Mouse (Mus musculus) limb, embryonic 11.5 days (tissue): ENCODE measurements around the gene Spta1. TPM values are rescaled to one million over a fixed set of nuclear protein-coding genes. Genes with fewer than 3 reads are reported as not detected.

Source experiments
- ATAC-seq: fragments of 200-750 bp; cut with Nextera tagmentation; 2 replicates; pipeline ENCODE4 v1.8.0; 2017; ENCODE audit warnings: low read depth; ENCODE audit not compliant: insufficient number of reproducible peaks, low FRiP score, low TSS enrichment
- DNase-seq: peaks from one replicate; pipeline ENCODE4 v3.0.0-alpha.2; 2015; ENCODE audit warnings: low spot score
- H3K27ac ChIP-seq: fragments of 300-500 bp; sonication (generic); replicated peaks from 2 replicates; pipeline ENCODE4 v1.5.1; 2014; ENCODE audit warnings: low read depth, mild to moderate bottlenecking, low read length
- H3K27me3 ChIP-seq: fragments of 300-500 bp; sonication (generic); 2 replicates; pipeline ENCODE4 v1.6.1; 2014; ENCODE audit warnings: mild to moderate bottlenecking, low read length, mixed read lengths; ENCODE audit not compliant: control insufficient read depth, insufficient read depth
- H3K36me3 ChIP-seq: fragments of 300-500 bp; sonication (generic); 2 replicates; pipeline ENCODE4 v1.6.1; 2014; ENCODE audit warnings: mild to moderate bottlenecking, low read length, moderate library complexity, mixed read lengths; ENCODE audit not compliant: control insufficient read depth, insufficient read depth
- H3K4me1 ChIP-seq: fragments of 300-500 bp; sonication (generic); 2 replicates; pipeline ENCODE4 v1.6.1; 2014; ENCODE audit warnings: low read length, mixed read lengths; ENCODE audit not compliant: control insufficient read depth, insufficient read depth
- H3K4me2 ChIP-seq: fragments of 300-500 bp; sonication (generic); 2 replicates; pipeline ENCODE4 v1.6.1; 2014; ENCODE audit warnings: low read depth, mild to moderate bottlenecking, moderate library complexity; ENCODE audit not compliant: severe bottlenecking
- H3K4me3 ChIP-seq: fragments of 300-500 bp; sonication (generic); 2 replicates; pipeline ENCODE4 v1.5.1; 2014; ENCODE audit warnings: low read depth, low read length
- H3K9ac ChIP-seq: fragments of 300-500 bp; sonication (generic); 2 replicates; pipeline ENCODE4 v1.6.1; 2014; ENCODE audit warnings: mild to moderate bottlenecking, low read length
- H3K9me3 ChIP-seq: fragments of 300-500 bp; sonication (generic); 2 replicates; pipeline ENCODE4 v1.6.1; 2016; ENCODE audit warnings: low read length; ENCODE audit not compliant: control insufficient read depth
- WGBS: fragments of 180-500 bp; shearing (Covaris S2); extraction: QIAGEN DNeasy Blood & Tissue Kit; methylation state at CpG from one replicate; pipeline ENCODE4 v1.1.7; 2014; 5-methylcytosine and 5-hydroxymethylcytosine counted together
- polyA plus RNA-seq: library from polyadenylated mRNA; unstranded; fragments of >200 nt; fragmentation: Nextera tagmentation; extraction: Ambion mirVana; gene quantifications from 2 replicates; pipeline ENCODE4 v1.2.1, GENCODE M21; 2014

Gene Spta1
- polyA plus RNA-seq, 1 experiment from 2014 or later, result 1.9 TPM

- no peak overlapping the region for H3K4me3 ChIP-seq
- H3K27ac ChIP-seq, result no peak overlapping the region
- WGBS, result 91% methylated on average over 10 of the region's 10 CpGs
- H3K36me3 ChIP-seq, result no peaks in the 10 kb centered on the region
- H3K4me1 ChIP-seq, result no peaks in the 10 kb centered on the region
- no peaks in the 10 kb centered on the region for H3K27me3 ChIP-seq
- no peak overlapping the region for H3K4me2 ChIP-seq
- ATAC-seq (no peak), DNase-seq (no peak)
- no peak overlapping the region for H3K9ac ChIP-seq
- H3K9me3 ChIP-seq, result no peaks in the 10 kb centered on the region
Measured at GRCm38 (mm10) chr1:174159095-174159494, 13.5 kb upstream of the Spta1 start.

GRCm38 (mm10) chr1:174169024-174169423 lies 3.6 kb upstream of the Spta1 start:
- Histone ChIP-seq H3K27me3 (no peaks in the 10 kb centered on the region), H3K4me1 (no peaks in the 10 kb centered on the region), H3K4me2 (no peak overlapping the region), H3K9ac (no peak overlapping the region), H3K36me3 (no peaks in the 10 kb centered on the region), H3K27ac (no peak overlapping the region), H3K4me3 (no peak overlapping the region), H3K9me3 (no peaks in the 10 kb centered on the region)
- DNase-seq (no peak), ATAC-seq (no peak)

- Histone ChIP-seq H3K9me3 (no peaks in the 10 kb centered on the region), H3K4me2 (no peak overlapping the region), H3K4me1 (no peaks in the 10 kb centered on the region), H3K9ac (no peak overlapping the region), H3K27ac (no peak overlapping the region), H3K36me3 (no peaks in the 10 kb centered on the region), H3K27me3 (no peaks in the 10 kb centered on the region), H3K4me3 (no peak overlapping the region)
- 78% methylated on average over 5 of the region's 5 CpGs for WGBS
- ATAC-seq (no peak), DNase-seq (no peak)
Measured at GRCm38 (mm10) chr1:174170706-174171501, 1.7 kb upstream of the Spta1 start.

- DNase-seq (no peak), ATAC-seq (no peak)
- WGBS, result 34% methylated on average over 2 of the region's 2 CpGs
- Histone ChIP-seq H3K36me3 (no peaks in the 10 kb centered on the region), H3K27ac (no peak overlapping the region), H3K27me3 (no peaks in the 10 kb centered on the region), H3K9ac (no peak overlapping the region), H3K4me3 (no peak overlapping the region), H3K9me3 (no peaks in the 10 kb centered on the region), H3K4me2 (no peak overlapping the region), H3K4me1 (no peaks in the 10 kb centered on the region)
Measured at GRCm38 (mm10) chr1:174171537-174171936, 1.0 kb upstream of the Spta1 start.

- ATAC-seq (no peak), DNase-seq (no peak)
- Histone ChIP-seq H3K36me3 (no peaks in the 10 kb centered on the region), H3K27me3 (no peaks in the 10 kb centered on the region), H3K9me3 (no peaks in the 10 kb centered on the region), H3K4me1 (no peaks in the 10 kb centered on the region), H3K9ac (no peak overlapping the region), H3K4me3 (no peak overlapping the region), H3K4me2 (no peak overlapping the region), H3K27ac (no peak overlapping the region)
- 74% methylated on average over 7 of the region's 7 CpGs for WGBS
Measured at GRCm38 (mm10) chr1:174204699-174205098, 32.1 kb downstream of the Spta1 start.

- Histone ChIP-seq H3K4me2 (no peak overlapping the region), H3K9ac (no peak overlapping the region), H3K4me3 (no peak overlapping the region), H3K9me3 (no peaks in the 10 kb centered on the region), H3K4me1 (no peaks in the 10 kb centered on the region), H3K36me3 (no peaks in the 10 kb centered on the region), H3K27ac (no peak overlapping the region), H3K27me3 (no peaks in the 10 kb centered on the region)
- DNase-seq, result no peak
- 76% methylated on average over 5 of the region's 5 CpGs for WGBS
- no peak for ATAC-seq
Measured at GRCm38 (mm10) chr1:174212286-174212685, 39.7 kb downstream of the Spta1 start.

GRCm38 (mm10) chr1:174215270-174216038 lies 42.9 kb downstream of the Spta1 start:
- no peak overlapping the region for H3K9ac ChIP-seq
- H3K27me3 ChIP-seq, result no peaks in the 10 kb centered on the region
- no peaks in the 10 kb centered on the region for H3K36me3 ChIP-seq
- no peak overlapping the region for H3K27ac ChIP-seq
- H3K4me1 ChIP-seq, result no peaks in the 10 kb centered on the region
- 75% methylated on average over 8 of the region's 8 CpGs for WGBS
- H3K9me3 ChIP-seq, result no peaks in the 10 kb centered on the region
- no peak for ATAC-seq
- no peak for DNase-seq
- H3K4me2 ChIP-seq, result no peak overlapping the region
- no peak overlapping the region for H3K4me3 ChIP-seq

GRCm38 (mm10) chr1:174216528-174217204 lies 44.1 kb downstream of the Spta1 start:
- 91% methylated on average over 8 of the region's 8 CpGs for WGBS
- Histone ChIP-seq H3K4me1 (no peaks in the 10 kb centered on the region), H3K4me2 (no peak overlapping the region), H3K4me3 (no peak overlapping the region), H3K9me3 (no peaks in the 10 kb centered on the region), H3K36me3 (no peaks in the 10 kb centered on the region), H3K9ac (no peak overlapping the region), H3K27ac (no peak overlapping the region), H3K27me3 (no peaks in the 10 kb centered on the region)
- no peak for DNase-seq
- ATAC-seq, result no peak
